Mouse (Mus musculus) CD4-positive naive resting alpha-beta T cell, adult 57 days (primary cell): Measurements from ENCODE around the gene Crat. TPM values are rescaled to one million over a fixed set of nuclear protein-coding genes. Genes with fewer than 3 reads are reported as not detected.

ENCODE experiments used
- total RNA-seq: library from RNA; stranded (reverse); gene quantifications from one replicate; pipeline ENCODE4 v1.2.4, GENCODE M21; 2023

Crat gene
- 8.7 TPM for total RNA-seq

DNA sequence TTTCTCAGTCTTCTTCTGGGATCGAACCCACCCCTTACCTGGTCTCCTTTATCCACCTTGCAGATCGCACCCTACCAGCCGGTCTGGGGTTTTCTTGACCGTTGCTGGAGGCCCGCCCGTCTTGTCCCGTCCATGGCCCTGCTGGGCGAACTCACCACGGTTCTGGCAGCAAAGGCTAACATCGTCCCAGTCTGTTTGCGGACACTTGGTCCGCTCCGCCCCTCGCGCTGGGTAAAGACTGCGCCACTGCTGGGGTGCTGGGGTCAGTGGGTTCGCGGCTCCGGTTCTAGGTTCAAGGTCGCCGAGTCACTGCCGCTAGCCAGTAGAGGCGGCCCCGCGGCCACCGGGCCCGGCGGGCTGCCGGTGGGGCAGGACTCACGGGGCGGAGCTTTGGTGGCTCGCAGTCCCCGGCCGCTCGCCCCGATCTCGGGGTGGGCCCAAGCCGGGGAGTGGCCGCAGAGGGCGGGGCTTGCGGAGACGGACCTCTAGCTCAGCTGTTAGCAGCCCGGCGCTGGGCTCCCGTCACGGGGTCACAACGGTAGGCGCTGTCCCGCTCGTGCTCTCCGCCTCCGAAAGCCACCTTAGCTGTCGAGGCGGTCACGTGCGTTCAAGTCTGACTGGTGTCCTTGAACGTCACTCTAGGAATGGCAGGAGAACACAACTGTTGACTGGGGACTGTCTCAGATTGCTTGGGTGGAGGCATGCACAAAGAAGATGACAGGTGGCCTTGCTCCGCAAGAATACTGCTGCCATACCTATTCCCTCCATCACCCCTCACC lies at the start of gene Crat:
Gene Crat, minus strand, starts transcription at position 657 of the 779 bp plus-strand sequence.

GRCm38 (mm10) chr2:30415936-30416648 lies 479 bp upstream of the Crat start, which contains the start of gene Ptpa:
TSS of gene Ptpa (plus strand) at chr2:30416039.

GRCm38 (mm10) chr2:30392114-30392576 lies 23.5 kb downstream of the Crat start, which contains the start of gene Dolpp1:
TSS of gene Dolpp1 (plus strand) at chr2:30392254.

GRCm38 (mm10) chr2:30363773-30364650 lies 51.6 kb downstream of the Crat start, which contains the start of gene Miga2:
TSS of gene Miga2 (plus strand) at chr2:30364233.

GRCm38 (mm10) chr2:30358533-30359531 lies 56.8 kb downstream of the Crat start, which contains the start of gene Sh3glb2:
TSS of gene Sh3glb2 (minus strand) at chr2:30359337.

Other genes starting within 250 kb of the Crat start
- gene Endog, start 244.3 kb downstream of the Crat start, total RNA-seq, result 17.1 TPM
- gene Spout1, start 237.4 kb downstream of the Crat start, total RNA-seq, result 18.8 TPM
- 12.3 TPM for gene Kyat1, start 210.0 kb downstream of the Crat start, total RNA-seq
- 68.0 TPM for gene Lrrc8a, start 178.1 kb downstream of the Crat start, total RNA-seq
- 7.8 TPM for gene Gm28035, start 175.2 kb downstream of the Crat start, total RNA-seq
- gene Phyhd1, start 149.6 kb downstream of the Crat start, total RNA-seq, result 16.5 TPM
- not detected for gene Gm28038, start 134.8 kb downstream of the Crat start, total RNA-seq
- gene Dolk, start 129.5 kb downstream of the Crat start, total RNA-seq, result 11.0 TPM
- gene Nup188, start 129.4 kb downstream of the Crat start, total RNA-seq, result 55.5 TPM
- 90.2 TPM for gene Sh3glb2, start 56.5 kb downstream of the Crat start, total RNA-seq
- gene Miga2, start 51.6 kb downstream of the Crat start, total RNA-seq, result 20.2 TPM
- gene Dolpp1, start 23.6 kb downstream of the Crat start, total RNA-seq, result 21.2 TPM
- gene Ptpa, start 226 bp upstream of the Crat start, total RNA-seq, result 89.9 TPM
- gene Ier5l, start 58.4 kb upstream of the Crat start, total RNA-seq, result 0.27 TPM
- gene Cstad, start 179.2 kb upstream of the Crat start, total RNA-seq, result 3.8 TPM